ENCODE assay signal across 8 mouse cellular contexts in the genomic region with DNA sequence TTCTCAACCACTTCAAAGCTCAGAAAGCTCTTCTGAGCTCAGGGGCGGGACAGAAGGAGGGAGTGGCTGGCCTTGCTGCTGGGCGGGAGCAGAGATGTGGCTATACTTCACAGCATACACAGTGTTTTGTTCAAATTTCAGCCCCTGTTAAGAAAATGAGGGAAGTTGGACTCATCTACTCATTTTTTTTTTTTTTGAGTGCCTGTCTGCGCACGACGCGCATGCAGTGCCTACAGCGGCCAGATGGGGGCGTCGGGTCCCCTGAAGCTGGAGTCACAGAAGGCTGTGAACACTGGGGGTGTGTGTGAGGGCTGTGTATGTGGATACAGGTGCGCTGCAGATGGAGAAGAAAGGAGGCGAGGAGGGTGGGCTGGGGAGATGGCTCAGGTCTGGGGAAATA. TPM values are rescaled to one million over a fixed set of nuclear protein-coding genes. Genes with fewer than 3 reads are reported as not detected.
A peak's percentile ranks its signal among the peaks of the same experiment; 100 is the strongest.
DNase-seq lines count a peak whose midpoint lies in the region; ATAC-seq and TF ChIP-seq lines count a peak whose summit lies in the region.

No protein-coding gene starts in this region.

- TF ChIP-seq CTCF in gastrocnemius, adult 2 months (IDR thresholded peaks at IDR 0.05), result peak; percentile 93
- TF ChIP-seq CTCF in hindbrain, postnatal 0 days (IDR thresholded peaks at IDR 0.05; ENCODE audit: low read depth), result peak; percentile 90
- peak; percentile 87 for TF ChIP-seq CTCF in left cerebral cortex, adult 2 months (IDR thresholded peaks at IDR 0.05)

- H3K9me3 ChIP-seq in hindbrain, postnatal 0 days (ENCODE audit: low read length), result no peaks in the 10 kb centered on the region

- peak overlapping the region; percentile 88 for H3K4me3 ChIP-seq in gastrocnemius, adult 2 months
- 0 out of 2 replicates have a peak overlapping the region, but pooled peaks have one; percentile 4 for H3K4me3 ChIP-seq in hindbrain, postnatal 0 days (ENCODE audit: low read length)
- H3K4me3 ChIP-seq in left cerebral cortex, adult 2 months, result no peak overlapping the region

- 2% methylated on average over 11 of the region's 11 CpGs for WGBS in hindbrain, postnatal 0 days

- H3K36me3 ChIP-seq in hindbrain, postnatal 0 days (ENCODE audit: insufficient read depth, low read length), result no peaks in the 10 kb centered on the region

- peaks cover 22% of the 10 kb centered on the region for H3K27me3 ChIP-seq in hindbrain, postnatal 0 days (ENCODE audit: insufficient read depth, low read length)

- peak overlapping the region; percentile 68 for H3K4me2 ChIP-seq in hindbrain, postnatal 0 days (ENCODE audit: low read depth, low read length)

- intact Hi-C loops in gastrocnemius, adult 2 months (cut with DNase I), result loop anchor here (2.0 to 5.0 kb wide), 3 partner anchors 65 to 154 kb away; a partner anchor contains a TSS
- intact Hi-C loops in left cerebral cortex, adult 2 months (cut with DNase I), result loop anchor here (10.0 kb wide), 1 partner anchor 258 kb away; a partner anchor contains a TSS

- peak; percentile 88 for DNase-seq in Muller cell, postnatal 12 days (ENCODE audit: inconsistent ontology term)
- DNase-seq in cerebellum, postnatal 10 days, result peak; percentile 94 to 97
- peak; percentile 89 for DNase-seq in gastrocnemius, adult 2 months
- peak; percentile 90 for DNase-seq in hindbrain, postnatal 0 days (ENCODE audit: low spot score)
- DNase-seq in left cerebral cortex, adult 2 months (ENCODE audit: extremely low spot score in 1 of 2, low spot score in 2 of 2), result peak; percentile 79 to 86
- DNase-seq in right cerebral cortex, adult 2 months (ENCODE audit: low spot score in 2 of 2), result peak; percentile 81 to 89
- peak; percentile 89 for DNase-seq in urinary bladder, postnatal 14 days (ENCODE audit: low spot score)

- peaks cover 19% of the 10 kb centered on the region for H3K4me1 ChIP-seq in hindbrain, postnatal 0 days (ENCODE audit: insufficient read depth, low read length)

- H3K9ac ChIP-seq in hindbrain, postnatal 0 days (replicated peaks; ENCODE audit: low read length), result no peak overlapping the region

- H3K27ac ChIP-seq in gastrocnemius, adult 2 months, result peak overlapping the region; percentile 99
- peak overlapping the region; percentile 97 for H3K27ac ChIP-seq in hindbrain, postnatal 0 days
- peak overlapping the region; percentile 98 for H3K27ac ChIP-seq in left cerebral cortex, adult 2 months

- ATAC-seq in hindbrain, postnatal 0 days, result no peak
- ATAC-seq in megakaryocyte, adult 5-6 weeks (ENCODE audit: poor library complexity, severe bottlenecking), result peak; percentile 45

RNA-seq across cellular contexts. Expression of a gene that starts 1.4 kb away (rescaled TPM):
- 1 to 10 TPM; 3.9 to 9.7 TPM for total RNA-seq in gastrocnemius, adult 2 months (2021)
- 17.2 and 17.9 TPM in 2 replicates for total RNA-seq in hindbrain, postnatal 0 days (2014; rRNA removed)
- 15.0 and 16.4 TPM in 2 replicates for polyA plus RNA-seq in hindbrain, postnatal 0 days (2015; fragmentation: Nextera tagmentation; extraction: Ambion mirVana)
- total RNA-seq in left cerebral cortex, adult 2 months (2021), result 1 to 10 TPM; 5.6 to 8.0 TPM
- 174 and 175 TPM in 2 replicates for total RNA-seq in megakaryocyte, adult 5-6 weeks (2015)
- 286 and 299 TPM in 2 replicates for total RNA-seq in megakaryocyte, adult 5-6 weeks (2017)

RNA-seq across cellular contexts. Expression of a gene that starts 2.8 kb away (rescaled TPM):
- 10 to 100 TPM; 70.9 to 75.1 TPM for total RNA-seq in gastrocnemius, adult 2 months (2021)
- total RNA-seq in hindbrain, postnatal 0 days (2014; rRNA removed), result 161 and 179 TPM in 2 replicates
- polyA plus RNA-seq in hindbrain, postnatal 0 days (2015; fragmentation: Nextera tagmentation; extraction: Ambion mirVana), result 25.6 and 27.1 TPM in 2 replicates
- total RNA-seq in left cerebral cortex, adult 2 months (2021), result 100 to 1,000 TPM; 122 to 126 TPM
- 51.6 and 52.2 TPM in 2 replicates for total RNA-seq in megakaryocyte, adult 5-6 weeks (2015)
- 52.1 and 53.2 TPM in 2 replicates for total RNA-seq in megakaryocyte, adult 5-6 weeks (2017)

RNA-seq across cellular contexts. Expression of a gene that starts 9.3 kb away (rescaled TPM):
- 1 to 10 TPM; 6.7 to 7.2 TPM for total RNA-seq in gastrocnemius, adult 2 months (2021)
- total RNA-seq in hindbrain, postnatal 0 days (2014; rRNA removed), result 11.6 and 19.1 TPM in 2 replicates
- polyA plus RNA-seq in hindbrain, postnatal 0 days (2015; fragmentation: Nextera tagmentation; extraction: Ambion mirVana), result 2.3 and 2.4 TPM in 2 replicates
- 10 to 100 TPM; 13.5 to 13.8 TPM for total RNA-seq in left cerebral cortex, adult 2 months (2021)
- total RNA-seq in megakaryocyte, adult 5-6 weeks (2015), result 32.6 and 34.7 TPM in 2 replicates
- 33.6 and 37.4 TPM in 2 replicates for total RNA-seq in megakaryocyte, adult 5-6 weeks (2017)

RNA-seq across cellular contexts. Expression of a gene that starts 16.4 kb away (rescaled TPM):
- under 1 TPM; 0.25 to 0.28 TPM for total RNA-seq in gastrocnemius, adult 2 months (2021)
- total RNA-seq in hindbrain, postnatal 0 days (2014; rRNA removed), result 0.68 and 0.97 TPM in 2 replicates
- 0.20 and 0.51 TPM in 2 replicates for polyA plus RNA-seq in hindbrain, postnatal 0 days (2015; fragmentation: Nextera tagmentation; extraction: Ambion mirVana)
- under 1 TPM; 0.14 to 0.20 TPM for total RNA-seq in left cerebral cortex, adult 2 months (2021)
- total RNA-seq in megakaryocyte, adult 5-6 weeks (2015), result not detected in 2 replicates
- 0.18 TPM in 1 of 2 replicates, not detected in the other for total RNA-seq in megakaryocyte, adult 5-6 weeks (2017)

RNA-seq across cellular contexts. Expression of a gene that starts 27.0 kb away (rescaled TPM):
- 10 to 100 TPM; 19.7 to 22.0 TPM for total RNA-seq in gastrocnemius, adult 2 months (2021)
- total RNA-seq in hindbrain, postnatal 0 days (2014; rRNA removed), result 74.6 and 81.6 TPM in 2 replicates
- 109 TPM in 2 replicates for polyA plus RNA-seq in hindbrain, postnatal 0 days (2015; fragmentation: Nextera tagmentation; extraction: Ambion mirVana)
- 10 to 100 TPM; 45.4 to 49.4 TPM for total RNA-seq in left cerebral cortex, adult 2 months (2021)
- total RNA-seq in megakaryocyte, adult 5-6 weeks (2015), result 10.6 and 15.7 TPM in 2 replicates
- 7.8 TPM in 2 replicates for total RNA-seq in megakaryocyte, adult 5-6 weeks (2017)
